Mouse (Mus musculus) heart, postnatal 14 days (tissue): ENCODE measurements at regions not wholly inside any gene's neighbourhood (a gene's known extent, or its start where the extent isn't known, plus 50 kb on each side); places are given as distances from the start of the nearest gene placed in this dataset.
"Not testable (repeated sequence)": the region's sequence is repeated elsewhere in the genome, so short reads cannot be mapped to it uniquely, and the experiment has no call there.

ENCODE experiments used
- DNase-seq, 2 experiments: peaks; one replicate each; pipeline ENCODE4 v3.0.0; 2021 to 2022
- intact Hi-C: fragments of 180-260 bp; cut with DNase I; formaldehyde crosslinking; loops from one replicate; pipeline ENCODE4 v1.15.1; 2025

GRCm38 (mm10) chr1:96189776-96190175 lies 522.4 kb upstream of the St8sia4 start:
- intact Hi-C loops: not testable (repeated sequence)
- DNase-seq: peak in 1 of 2 experiments; percentile 1

- DNase-seq: no peak
- intact Hi-C loops: no loop called here
Measured at GRCm38 (mm10) chr1:96166767-96167166, 499.4 kb upstream of the St8sia4 start.

GRCm38 (mm10) chr1:96155484-96155883 lies 488.1 kb upstream of the St8sia4 start:
- no peak for DNase-seq
- intact Hi-C loops: no loop called here

- DNase-seq: no peak
- intact Hi-C loops: no loop called here
Measured at GRCm38 (mm10) chr1:96128618-96129017, 461.2 kb upstream of the St8sia4 start.

- intact Hi-C loops: no loop called here
Measured at GRCm38 (mm10) chr1:96107986-96108385, 440.6 kb upstream of the St8sia4 start.

GRCm38 (mm10) chr1:96105392-96105791 lies 438.0 kb upstream of the St8sia4 start:
- intact Hi-C loops: no loop called here
- DNase-seq: no peak

More at GRCm38 (mm10) chr1:96107986-96108385, 440.6 kb upstream of the St8sia4 start:
- DNase-seq: no peak

GRCm38 (mm10) chr1:96083575-96083974 lies 416.2 kb upstream of the St8sia4 start:
- intact Hi-C loops: no loop called here
- no peak for DNase-seq

GRCm38 (mm10) chr1:96074710-96075109 lies 407.3 kb upstream of the St8sia4 start:
- intact Hi-C loops: no loop called here
- no peak for DNase-seq

- intact Hi-C loops: no loop called here
- DNase-seq: no peak
Measured at GRCm38 (mm10) chr1:96061335-96061734, 394.0 kb upstream of the St8sia4 start.

GRCm38 (mm10) chr1:96049260-96049659 lies 381.9 kb upstream of the St8sia4 start:
- DNase-seq: no peak
- intact Hi-C loops: no loop called here

- intact Hi-C loops: no loop called here
Measured at GRCm38 (mm10) chr1:96046556-96046955, 379.2 kb upstream of the St8sia4 start.

GRCm38 (mm10) chr1:96019443-96019842 lies 352.1 kb upstream of the St8sia4 start:
- DNase-seq: no peak
- intact Hi-C loops: no loop called here

More at GRCm38 (mm10) chr1:96046556-96046955, 379.2 kb upstream of the St8sia4 start:
- DNase-seq: no peak

GRCm38 (mm10) chr1:96009461-96009860 lies 342.1 kb upstream of the St8sia4 start:
- intact Hi-C loops: no loop called here
- no peak for DNase-seq

GRCm38 (mm10) chr1:96003086-96003485 lies 335.7 kb upstream of the St8sia4 start:
- DNase-seq: no peak
- intact Hi-C loops: no loop called here

- intact Hi-C loops: no loop called here
- DNase-seq: no peak
Measured at GRCm38 (mm10) chr1:95962164-95962563, 294.8 kb upstream of the St8sia4 start.
